Mouse (Mus musculus) heart, postnatal 0 days (tissue): Measurements from ENCODE around the gene Map2k5. TPM values are rescaled to one million over a fixed set of nuclear protein-coding genes. Genes with fewer than 3 reads are reported as not detected.

Source experiments
- ATAC-seq: fragments of 200-750 bp; cut with Nextera tagmentation; 2 replicates; pipeline ENCODE4 v1.8.0; 2017; ENCODE audit warnings: low read depth, moderate number of reproducible peaks, moderate library complexity; ENCODE audit not compliant: insufficient read depth
- DNase-seq: peaks from one replicate; pipeline ENCODE4 v3.0.0-alpha.2; 2016; ENCODE audit warnings: low spot score
- H3K27ac ChIP-seq: fragments of 300-500 bp; sonication (generic); 2 replicates; pipeline ENCODE4 v1.5.1; 2014; ENCODE audit warnings: low read depth, mild to moderate bottlenecking
- H3K27me3 ChIP-seq: fragments of 300-500 bp; sonication (generic); 2 replicates; pipeline ENCODE4 v1.6.1; 2014; ENCODE audit warnings: low read length, mixed read lengths; ENCODE audit not compliant: control insufficient read depth, insufficient read depth
- H3K36me3 ChIP-seq: fragments of 300-500 bp; sonication (generic); replicated peaks from 2 replicates; pipeline ENCODE4 v1.6.1; 2014; ENCODE audit warnings: low read length, mixed read lengths; ENCODE audit not compliant: control insufficient read depth, insufficient read depth
- H3K4me1 ChIP-seq: fragments of 300-500 bp; sonication (generic); 2 replicates; pipeline ENCODE4 v1.6.1; 2014; ENCODE audit warnings: antibody characterized with exemption; ENCODE audit not compliant: control insufficient read depth, insufficient read depth
- H3K4me2 ChIP-seq: fragments of 300-500 bp; sonication (generic); 2 replicates; pipeline ENCODE4 v1.6.1; 2014; ENCODE audit warnings: low read depth, mild to moderate bottlenecking, low read length, moderate library complexity
- H3K4me3 ChIP-seq: fragments of 300-500 bp; sonication (generic); 2 replicates; pipeline ENCODE4 v1.5.1; 2014; ENCODE audit warnings: low read depth, low read length
- H3K9ac ChIP-seq: fragments of 300-500 bp; sonication (generic); replicated peaks from 2 replicates; pipeline ENCODE4 v1.6.1; 2014; ENCODE audit warnings: low read depth, low read length, mixed read lengths
- H3K9me3 ChIP-seq: fragments of 300-500 bp; sonication (generic); replicated peaks from 2 replicates; pipeline ENCODE4 v1.6.1; 2016; ENCODE audit warnings: low read length; ENCODE audit not compliant: control insufficient read depth
- CTCF ChIP-seq: IDR thresholded peaks from 2 replicates; pipeline ENCODE4 v1.5.1; 2016; ENCODE audit warnings: antibody characterized with exemption, control low read depth, low read depth
- EP300 ChIP-seq: IDR thresholded peaks from 2 replicates; pipeline ENCODE4 v1.6.1; 2016; ENCODE audit warnings: antibody characterized with exemption, low read depth
- WGBS: fragments of 180-500 bp; shearing (Covaris S2); extraction: QIAGEN DNeasy Blood & Tissue Kit; methylation state at CpG from one replicate; pipeline ENCODE4 v1.1.7; 2014; 5-methylcytosine and 5-hydroxymethylcytosine counted together
- polyA plus RNA-seq: library from polyadenylated mRNA; unstranded; fragments of >200 nt; fragmentation: Nextera tagmentation; extraction: Ambion mirVana; gene quantifications from 2 replicates; pipeline ENCODE4 v1.2.1, GENCODE M21; 2015
- total RNA-seq: library from RNA; depleted of rRNA; stranded (reverse); fragments of >200 nt; gene quantifications from 2 replicates; pipeline ENCODE4 v1.2.3, GENCODE M21; 2014; ENCODE audit warnings: low replicate concordance

Map2k5 gene
- total and polyA plus RNA-seq, 2 experiments from 2014 or later, result 22.6 to 33.9 TPM

DNA sequence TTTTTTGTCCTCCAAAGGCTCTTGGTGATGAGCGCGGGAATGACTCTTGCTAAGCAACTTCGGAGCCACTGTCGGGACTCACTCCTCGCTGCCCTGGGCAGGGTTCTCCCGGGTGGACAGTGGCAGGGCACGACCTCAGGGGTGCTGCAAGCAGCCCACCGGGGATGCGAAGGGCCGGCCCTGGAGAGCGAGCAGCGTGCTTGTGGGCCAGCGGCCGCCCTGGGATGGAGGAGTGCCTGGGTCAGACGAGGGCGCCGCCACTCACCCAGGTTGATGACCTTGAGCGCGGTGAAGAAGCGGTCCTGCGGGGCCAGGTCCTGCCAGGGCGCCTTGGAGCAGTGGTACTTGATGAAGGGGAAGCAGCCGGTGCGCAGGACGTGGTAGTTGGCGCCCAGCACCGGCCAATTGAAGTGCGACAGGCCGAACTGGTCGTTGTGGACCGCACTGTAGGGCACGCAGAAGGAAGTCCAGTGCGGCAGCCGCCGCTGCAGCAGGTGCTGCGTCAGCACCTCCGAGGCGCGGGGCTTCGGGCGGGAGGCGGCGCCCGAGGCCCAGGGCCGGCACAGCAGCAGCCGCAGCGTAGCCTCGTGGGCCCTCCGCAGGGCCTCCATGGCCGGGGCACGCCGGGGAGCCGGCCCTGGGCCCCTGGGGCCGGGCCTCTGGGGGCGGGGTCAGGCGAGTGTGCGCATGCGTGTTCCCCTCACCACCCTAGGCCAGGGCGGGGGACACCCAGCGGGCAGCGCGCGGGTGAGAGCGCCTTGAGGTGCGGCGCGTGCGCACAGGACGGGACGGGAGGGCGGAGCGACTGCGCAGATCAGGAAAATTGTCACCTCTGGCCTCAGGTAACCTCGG is 21.1 kb upstream of the Map2k5 start, which contains the start of gene 2300009A05Rik:
Gene 2300009A05Rik, minus strand, starts transcription at position 636 of the 852 bp plus-strand sequence.
- H3K4me2 ChIP-seq, result peak within 1 kb of the TSS; percentile 98
- no peaks in the 10 kb centered on the region for H3K9me3 ChIP-seq
- peak within 1 kb of the TSS; percentile 98 for H3K27ac ChIP-seq
- peak within 1 kb of the TSS; percentile 97 for H3K4me3 ChIP-seq
- H3K27me3 ChIP-seq, result no peaks in the 10 kb centered on the region
- no peak for TF ChIP-seq EP300
- TF ChIP-seq CTCF, result no peak
- WGBS, result under 1% methylated on average over 74 of the region's 74 CpGs
- DNase-seq (peak; percentile 92), ATAC-seq (peak; percentile 99)
- peak within 1 kb of the TSS; percentile 94 for H3K9ac ChIP-seq
- no peaks in the 10 kb centered on the region for H3K36me3 ChIP-seq
- H3K4me1 ChIP-seq, result peaks cover 7% of the 10 kb centered on the region; the same call in 1 of the 2 replicates

DNA sequence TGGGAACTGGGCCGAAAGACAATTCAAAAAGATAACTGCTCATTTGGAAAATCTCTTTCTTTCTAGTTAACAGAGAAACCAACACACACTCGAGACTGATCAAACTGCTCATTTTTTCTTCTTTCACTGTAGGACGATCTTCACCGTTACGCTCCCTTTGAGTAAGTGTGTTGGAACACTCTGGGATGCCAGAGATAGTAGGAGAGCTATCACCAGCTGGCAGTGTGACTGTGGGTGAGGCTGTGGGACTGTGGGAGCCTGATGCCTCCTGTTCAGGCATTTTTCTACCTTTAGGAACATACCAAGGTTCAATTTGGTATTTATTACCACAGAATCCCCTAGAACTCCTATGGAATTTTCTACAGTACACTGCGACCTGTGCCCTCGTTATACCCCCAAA is 17.9 kb upstream of the Map2k5 start:
- Histone ChIP-seq H3K36me3 (no peaks in the 10 kb centered on the region), H3K9ac (no peak overlapping the region), H3K4me1 (peaks cover 7% of the 10 kb centered on the region; the same call in 1 of the 2 replicates), H3K27me3 (no peaks in the 10 kb centered on the region), H3K4me2 (no peak overlapping the region), H3K4me3 (no peak overlapping the region), H3K9me3 (no peaks in the 10 kb centered on the region), H3K27ac (no peak overlapping the region)
- WGBS, result 56% methylated on average over 7 of the region's 7 CpGs
- no peak for DNase-seq
- no peak for TF ChIP-seq EP300
- TF ChIP-seq CTCF, result no peak
- no peak for ATAC-seq

DNA sequence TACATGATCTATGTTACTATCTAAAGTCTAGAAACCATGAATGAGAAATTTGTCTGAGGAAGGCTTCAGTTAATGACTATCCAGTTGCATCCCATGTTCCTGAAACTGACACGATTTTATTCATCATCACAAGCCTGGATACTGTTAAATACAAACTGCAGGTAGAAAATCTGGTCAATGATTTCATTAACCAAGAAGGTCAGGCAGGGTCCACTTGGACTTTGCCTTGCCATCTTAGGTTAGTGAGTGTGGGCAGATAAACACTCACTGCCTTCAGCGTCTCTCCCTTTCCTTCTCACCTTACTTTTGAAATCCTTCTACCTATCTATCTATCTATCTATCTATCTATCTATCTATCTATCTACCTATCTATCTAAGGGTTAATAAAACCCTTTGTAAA is 13.6 kb upstream of the Map2k5 start:
- Histone ChIP-seq H3K4me1 (0 out of 2 replicates have a peak, but pooled peaks cover 3% of the 10 kb centered on the region), H3K27ac (no peak overlapping the region), H3K27me3 (no peaks in the 10 kb centered on the region), H3K9ac (no peak overlapping the region), H3K36me3 (no peaks in the 10 kb centered on the region), H3K4me3 (no peak overlapping the region), H3K4me2 (no peak overlapping the region), H3K9me3 (no peaks in the 10 kb centered on the region)
- ATAC-seq (no peak), DNase-seq (no peak)
- WGBS, result 66% methylated on average over 2 of the region's 2 CpGs
- no peak for TF ChIP-seq EP300
- no peak for TF ChIP-seq CTCF

DNA sequence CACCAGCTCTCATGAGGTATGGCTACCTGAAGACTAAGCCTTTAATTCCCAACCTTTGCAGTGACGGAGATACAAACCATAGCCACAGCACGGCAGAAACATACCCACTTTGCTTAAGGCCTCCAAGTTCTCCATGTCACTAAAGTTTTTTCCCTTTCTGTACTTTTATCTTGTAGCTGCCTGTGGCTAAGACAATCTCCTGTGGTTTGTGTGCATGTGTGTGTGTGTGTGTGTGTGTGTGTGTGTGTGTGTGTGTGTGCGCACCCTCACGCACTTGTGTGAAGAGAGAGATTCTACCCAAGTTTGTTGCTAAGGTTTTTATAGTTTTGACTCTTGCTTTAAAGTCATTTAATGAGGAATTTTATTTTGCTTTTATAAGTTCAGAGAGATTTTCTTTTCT is 5.1 kb upstream of the Map2k5 start:
- Histone ChIP-seq H3K4me2 (no peak overlapping the region), H3K27me3 (no peaks in the 10 kb centered on the region), H3K36me3 (no peaks in the 10 kb centered on the region), H3K27ac (no peak overlapping the region), H3K4me3 (no peak overlapping the region), H3K9ac (no peak overlapping the region), H3K4me1 (peaks cover 6% of the 10 kb centered on the region), H3K9me3 (no peaks in the 10 kb centered on the region)
- DNase-seq, result no peak
- WGBS, result 89% methylated on average over 4 of the region's 4 CpGs
- TF ChIP-seq EP300 (no peak), CTCF (no peak)
- ATAC-seq, result no peak

DNA sequence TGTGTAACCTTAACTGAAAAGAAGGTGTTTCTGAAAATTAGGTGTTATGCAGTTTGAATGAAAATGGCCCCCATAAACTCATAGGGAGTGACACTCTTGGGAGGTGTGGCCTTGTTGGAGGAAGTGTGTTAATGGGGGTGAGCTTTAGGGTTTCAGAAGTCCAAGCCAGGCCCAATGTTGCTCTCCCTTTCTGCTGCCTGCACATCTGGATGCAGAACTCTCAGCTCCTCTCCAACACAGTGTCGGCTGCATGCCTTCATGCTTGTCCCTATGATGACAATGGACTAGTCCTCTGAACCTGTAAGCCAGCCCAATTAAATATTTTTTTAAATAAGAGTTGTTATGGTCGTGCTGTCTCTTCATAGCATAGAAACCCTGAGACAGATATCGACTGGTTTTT is 2.6 kb upstream of the Map2k5 start:
- no peaks in the 10 kb centered on the region for H3K36me3 ChIP-seq
- TF ChIP-seq CTCF, result no peak
- TF ChIP-seq EP300, result no peak
- no peak overlapping the region for H3K4me3 ChIP-seq
- no peaks in the 10 kb centered on the region for H3K9me3 ChIP-seq
- H3K4me1 ChIP-seq, result peaks cover 20% of the 10 kb centered on the region
- no peak for DNase-seq
- H3K27ac ChIP-seq, result no peak overlapping the region
- H3K4me2 ChIP-seq, result no peak overlapping the region
- no peak overlapping the region for H3K9ac ChIP-seq
- H3K27me3 ChIP-seq, result no peaks in the 10 kb centered on the region
- WGBS, result 76% methylated on average over 3 of the region's 3 CpGs
- no peak for ATAC-seq
